Mouse (Mus musculus): ENCODE results near the gene Gng12. TPM values are rescaled to one million over a fixed set of nuclear protein-coding genes. Genes with fewer than 3 reads are reported as not detected.

Gng12 gene
- total and polyA plus RNA-seq, 2 experiments from 2014 or later, result 27.8 to 52.0 TPM

DNA sequence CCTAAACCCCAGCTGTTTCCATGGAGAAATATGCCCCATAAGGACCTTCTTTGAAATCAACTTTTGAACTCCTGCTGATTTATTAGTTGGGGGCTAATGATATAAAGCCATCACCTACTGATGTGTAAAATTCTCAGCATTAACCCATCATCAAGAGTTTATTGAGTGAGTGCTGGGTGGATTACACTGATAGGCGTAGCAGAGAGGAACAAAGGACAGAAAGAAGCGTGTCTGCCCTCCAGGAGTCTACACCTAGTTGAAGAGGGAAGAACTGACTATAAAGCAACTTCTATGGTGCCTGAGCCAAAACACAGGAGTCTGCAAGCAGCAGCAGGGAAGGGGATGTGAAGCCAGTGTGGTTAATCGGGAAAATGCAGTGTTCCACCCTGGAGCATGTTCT, 73.2 kb downstream of the Gng12 start:
- ATAC-seq (no peak), DNase-seq (no peak)
- Histone ChIP-seq H3K27ac (ENCODE audit: low read depth, low read length) (no peak overlapping the region), H3K27me3 (ENCODE audit: insufficient read depth, low read length) (no peaks in the 10 kb centered on the region), H3K9me3 (ENCODE audit: low read length) (no peaks in the 10 kb centered on the region), H3K4me3 (ENCODE audit: low read depth, low read length) (no peak overlapping the region), H3K9ac (no peak overlapping the region), H3K4me1 (ENCODE audit: insufficient read depth) (no peaks in the 10 kb centered on the region), H3K36me3 (ENCODE audit: insufficient read depth) (no peaks in the 10 kb centered on the region), H3K4me2 (ENCODE audit: low read depth) (no peak overlapping the region)
- TF ChIP-seq CTCF (IDR thresholded peaks at IDR 0.05; ENCODE audit: low read depth), result no peak
- WGBS, result 44% methylated on average over 3 of the region's 3 CpGs

DNA sequence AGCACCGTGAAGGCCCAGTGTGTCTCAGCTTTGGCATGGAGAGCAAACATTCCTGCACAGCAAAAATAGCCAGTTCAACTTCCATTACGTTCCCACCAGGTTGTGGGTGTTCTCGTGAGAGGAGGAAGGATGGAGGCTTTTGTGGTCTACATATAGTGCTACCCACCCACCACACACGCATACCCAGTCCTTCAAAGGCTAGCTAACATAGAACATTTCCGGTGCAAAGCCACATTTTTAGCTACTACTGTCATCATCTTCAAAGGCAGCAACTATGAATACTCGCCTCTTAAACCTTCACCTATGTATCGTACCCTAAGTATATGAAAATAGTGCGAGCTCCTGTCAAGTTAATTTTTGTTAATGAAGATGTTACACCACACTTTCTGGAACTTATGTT, 76.1 kb downstream of the Gng12 start:
- Histone ChIP-seq H3K36me3 (ENCODE audit: insufficient read depth) (no peaks in the 10 kb centered on the region), H3K9ac (no peak overlapping the region), H3K4me1 (ENCODE audit: insufficient read depth) (no peaks in the 10 kb centered on the region), H3K27me3 (ENCODE audit: insufficient read depth, low read length) (no peaks in the 10 kb centered on the region), H3K27ac (ENCODE audit: low read depth, low read length) (no peak overlapping the region), H3K4me2 (ENCODE audit: low read depth) (no peak overlapping the region), H3K4me3 (ENCODE audit: low read depth, low read length) (no peak overlapping the region), H3K9me3 (ENCODE audit: low read length) (no peaks in the 10 kb centered on the region)
- DNase-seq, result no peak
- ATAC-seq, result no peak
- TF ChIP-seq CTCF (IDR thresholded peaks at IDR 0.05; ENCODE audit: low read depth), result no peak
- WGBS, result 79% methylated on average over 8 of the region's 8 CpGs

DNA sequence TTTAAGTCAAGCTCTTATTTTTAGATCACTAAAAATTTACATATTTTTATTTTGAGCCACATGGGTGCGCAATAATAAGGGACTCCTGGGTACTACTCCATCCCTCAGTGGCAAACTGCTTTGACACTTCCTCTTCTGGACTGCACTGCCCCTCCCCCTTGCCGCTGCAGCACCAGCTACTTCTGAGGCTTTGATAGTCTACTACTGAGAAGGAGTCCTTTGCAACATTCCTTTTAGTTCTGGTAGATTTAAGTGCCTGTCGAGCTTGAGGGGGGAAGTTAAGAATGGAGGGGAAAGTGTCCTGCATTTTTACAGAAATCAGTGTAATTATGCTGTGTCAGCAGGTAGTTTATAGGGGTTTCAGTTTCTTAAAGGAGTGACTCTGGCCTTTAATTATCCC, 77.0 kb downstream of the Gng12 start:
- 22% methylated on average over 3 of the region's 3 CpGs for WGBS
- ATAC-seq (peak; percentile 77), DNase-seq (no peak)
- Histone ChIP-seq H3K27me3 (ENCODE audit: insufficient read depth, low read length) (no peaks in the 10 kb centered on the region), H3K4me3 (ENCODE audit: low read depth, low read length) (no peak overlapping the region), H3K36me3 (ENCODE audit: insufficient read depth) (no peaks in the 10 kb centered on the region), H3K9me3 (ENCODE audit: low read length) (no peaks in the 10 kb centered on the region), H3K9ac (no peak overlapping the region), H3K4me2 (ENCODE audit: low read depth) (no peak overlapping the region), H3K4me1 (ENCODE audit: insufficient read depth) (no peaks in the 10 kb centered on the region), H3K27ac (ENCODE audit: low read depth, low read length) (no peak overlapping the region)
- no peak for TF ChIP-seq CTCF (IDR thresholded peaks at IDR 0.05; ENCODE audit: low read depth)

DNA sequence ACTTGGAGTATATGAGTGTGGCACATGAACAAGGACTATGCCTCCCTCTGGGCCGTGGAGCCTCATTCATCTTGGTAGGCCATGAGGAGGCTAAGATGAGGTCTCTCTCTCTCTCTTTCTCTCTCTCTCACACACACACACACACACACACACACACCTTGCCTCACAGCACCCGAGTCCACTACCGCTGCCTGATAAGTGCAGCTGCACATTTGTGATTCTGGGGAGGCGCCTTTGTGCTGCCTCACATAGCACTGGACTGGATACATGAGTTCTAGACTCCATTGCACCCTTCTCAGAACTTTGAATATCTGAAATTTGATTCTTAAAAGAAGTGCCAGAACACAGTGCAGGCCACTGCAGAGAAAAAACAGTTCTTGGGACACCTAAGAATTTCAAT, 79.3 kb downstream of the Gng12 start:
- no peaks in the 10 kb centered on the region for H3K9me3 ChIP-seq (ENCODE audit: low read length)
- no peak overlapping the region for H3K9ac ChIP-seq
- H3K27me3 ChIP-seq (ENCODE audit: insufficient read depth, low read length), result no peaks in the 10 kb centered on the region
- H3K4me3 ChIP-seq (ENCODE audit: low read depth, low read length), result no peak overlapping the region
- H3K36me3 ChIP-seq (ENCODE audit: insufficient read depth), result no peaks in the 10 kb centered on the region
- H3K4me1 ChIP-seq (ENCODE audit: insufficient read depth), result no peaks in the 10 kb centered on the region
- TF ChIP-seq CTCF (IDR thresholded peaks at IDR 0.05; ENCODE audit: low read depth), result no peak
- no peak for DNase-seq
- WGBS, result 90% methylated on average over 4 of the region's 4 CpGs
- H3K4me2 ChIP-seq (ENCODE audit: low read depth), result no peak overlapping the region
- no peak overlapping the region for H3K27ac ChIP-seq (ENCODE audit: low read depth, low read length)
- ATAC-seq, result no peak

DNA sequence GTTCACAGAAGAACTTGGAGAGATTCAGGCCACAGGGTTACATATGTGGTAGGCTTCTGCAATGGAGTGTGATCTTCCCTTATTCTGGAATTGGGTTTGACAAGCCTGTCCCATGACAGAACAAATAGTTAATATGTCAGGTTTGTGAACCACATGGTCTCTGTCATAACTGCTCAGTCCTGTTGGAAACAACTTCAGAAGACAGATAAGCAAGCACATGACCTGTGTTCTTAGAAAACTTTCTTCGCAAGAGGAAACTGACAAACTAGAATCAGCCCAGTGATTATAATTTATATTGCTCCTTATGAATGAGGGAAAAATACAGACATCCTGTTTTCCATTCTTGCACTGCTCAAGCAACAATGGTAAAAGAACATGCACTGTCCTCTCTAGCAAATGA, 83.0 kb downstream of the Gng12 start:
- H3K27ac ChIP-seq (ENCODE audit: low read depth, low read length), result no peak overlapping the region
- no peak overlapping the region for H3K4me3 ChIP-seq (ENCODE audit: low read depth, low read length)
- no peak for ATAC-seq
- 93% methylated on average over 1 of the region's 1 CpGs for WGBS
- no peaks in the 10 kb centered on the region for H3K4me1 ChIP-seq (ENCODE audit: insufficient read depth)
- no peak for DNase-seq
- H3K9ac ChIP-seq, result no peak overlapping the region
- TF ChIP-seq CTCF (IDR thresholded peaks at IDR 0.05; ENCODE audit: low read depth), result no peak
- no peaks in the 10 kb centered on the region for H3K27me3 ChIP-seq (ENCODE audit: insufficient read depth, low read length)
- H3K9me3 ChIP-seq (ENCODE audit: low read length), result no peaks in the 10 kb centered on the region
- no peak overlapping the region for H3K4me2 ChIP-seq (ENCODE audit: low read depth)
- H3K36me3 ChIP-seq (ENCODE audit: insufficient read depth), result no peaks in the 10 kb centered on the region

DNA sequence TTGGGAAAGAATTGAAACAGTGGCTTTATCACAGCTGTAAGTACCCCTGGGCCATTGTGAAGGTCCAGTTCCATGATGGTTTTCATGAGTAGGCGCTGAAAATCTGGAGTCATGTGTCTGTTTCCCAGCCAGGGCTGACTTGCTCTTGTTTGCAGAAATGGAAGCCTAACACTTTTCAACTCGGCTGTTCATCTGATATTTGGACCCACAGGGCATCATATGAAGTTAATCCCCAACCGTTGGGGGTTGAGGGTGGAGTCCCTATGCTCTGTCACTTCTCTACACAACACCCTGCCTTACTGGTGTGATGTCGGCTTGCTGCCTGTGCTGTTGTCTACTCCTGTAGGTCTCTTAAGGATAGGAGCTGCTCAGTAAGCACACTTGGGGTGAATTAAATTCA, 83.8 kb downstream of the Gng12 start:
- no peak for ATAC-seq
- Histone ChIP-seq H3K36me3 (ENCODE audit: insufficient read depth) (no peaks in the 10 kb centered on the region), H3K27me3 (ENCODE audit: insufficient read depth, low read length) (no peaks in the 10 kb centered on the region), H3K4me1 (ENCODE audit: insufficient read depth) (no peaks in the 10 kb centered on the region), H3K9ac (no peak overlapping the region), H3K4me2 (ENCODE audit: low read depth) (no peak overlapping the region), H3K27ac (ENCODE audit: low read depth, low read length) (no peak overlapping the region), H3K9me3 (ENCODE audit: low read length) (no peaks in the 10 kb centered on the region), H3K4me3 (ENCODE audit: low read depth, low read length) (no peak overlapping the region)
- TF ChIP-seq CTCF (IDR thresholded peaks at IDR 0.05; ENCODE audit: low read depth), result no peak
- 87% methylated on average over 4 of the region's 4 CpGs for WGBS
- DNase-seq, result no peak

DNA sequence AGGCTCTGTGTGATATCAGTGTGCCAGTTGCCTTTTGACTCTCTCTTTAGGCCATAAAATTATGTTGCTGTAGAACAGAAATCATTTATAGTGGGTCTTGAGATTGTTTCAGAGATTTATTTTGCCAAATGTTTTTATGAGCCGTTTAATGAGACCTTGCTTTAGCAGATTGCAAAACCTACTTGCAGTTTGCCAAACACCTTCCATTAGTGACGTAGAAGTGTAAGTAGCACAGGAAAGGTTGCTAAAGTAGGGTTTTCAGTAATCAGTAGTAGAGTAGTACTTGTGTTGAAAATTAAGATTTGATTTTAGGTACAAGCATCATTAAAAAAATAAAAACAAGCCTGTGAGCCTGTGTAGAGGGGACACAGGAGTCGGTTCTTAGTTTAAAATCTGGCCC, 85.2 kb downstream of the Gng12 start:
- H3K4me1 ChIP-seq (ENCODE audit: insufficient read depth), result no peaks in the 10 kb centered on the region
- DNase-seq (no peak), ATAC-seq (no peak)
- no peak for TF ChIP-seq CTCF (IDR thresholded peaks at IDR 0.05; ENCODE audit: low read depth)
- H3K27me3 ChIP-seq (ENCODE audit: insufficient read depth, low read length), result no peaks in the 10 kb centered on the region
- no peak overlapping the region for H3K27ac ChIP-seq (ENCODE audit: low read depth, low read length)
- no peaks in the 10 kb centered on the region for H3K9me3 ChIP-seq (ENCODE audit: low read length)
- no peak overlapping the region for H3K9ac ChIP-seq
- H3K36me3 ChIP-seq (ENCODE audit: insufficient read depth), result no peaks in the 10 kb centered on the region
- H3K4me3 ChIP-seq (ENCODE audit: low read depth, low read length), result no peak overlapping the region
- H3K4me2 ChIP-seq (ENCODE audit: low read depth), result no peak overlapping the region
- 79% methylated on average over 3 of the region's 3 CpGs for WGBS

DNA sequence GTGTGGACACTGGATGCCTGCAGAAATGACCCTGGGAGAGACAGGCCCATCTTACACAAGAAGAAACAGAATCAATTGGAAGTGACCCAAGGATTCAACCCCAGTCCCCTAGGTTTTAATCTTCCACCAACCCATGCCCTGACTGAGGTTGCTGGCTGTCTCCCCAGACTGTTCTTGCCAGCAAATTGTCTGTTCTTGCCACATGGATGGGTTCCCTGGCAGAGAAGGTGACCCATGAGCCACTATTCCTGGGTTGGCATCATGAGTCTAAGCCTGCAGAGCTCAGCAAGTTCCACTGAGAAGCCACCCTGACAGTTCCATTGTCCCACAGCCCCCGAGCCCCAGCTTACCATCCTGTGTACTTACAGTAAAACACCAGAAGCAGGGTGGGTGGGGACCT, 85.7 kb downstream of the Gng12 start:
- 59% methylated on average over 1 of the region's 1 CpGs for whole genome bisulfite sequencing
- DNase-seq, result peak; percentile 11
- Histone ChIP-seq H3K36me3 (ENCODE audit: insufficient read depth) (no peaks in the 10 kb centered on the region), H3K4me3 (ENCODE audit: low read depth, low read length) (no peak overlapping the region), H3K9me3 (ENCODE audit: low read length) (no peaks in the 10 kb centered on the region), H3K4me1 (ENCODE audit: insufficient read depth) (no peaks in the 10 kb centered on the region), H3K4me2 (ENCODE audit: low read depth) (no peak overlapping the region), H3K27me3 (ENCODE audit: insufficient read depth, low read length) (no peaks in the 10 kb centered on the region), H3K9ac (no peak overlapping the region), H3K27ac (ENCODE audit: low read depth, low read length) (no peak overlapping the region)
- TF ChIP-seq CTCF (IDR thresholded peaks at IDR 0.05; ENCODE audit: low read depth), result no peak
- ATAC-seq, result no peak
